Mouse (Mus musculus) embryonic facial prominence, embryonic 11.5 days (tissue): ENCODE measurements around the gene Cd69. TPM values are rescaled to one million over a fixed set of nuclear protein-coding genes. Genes with fewer than 3 reads are reported as not detected.

Source experiments
- ATAC-seq: fragments of 200-750 bp; cut with Nextera tagmentation; replicated peaks from 2 replicates; pipeline ENCODE4 v1.8.0; 2017; ENCODE audit warnings: low read depth; ENCODE audit not compliant: insufficient number of reproducible peaks, low FRiP score, low TSS enrichment
- DNase-seq: peaks from one replicate; pipeline ENCODE4 v3.0.0-alpha.2; 2015; ENCODE audit warnings: low spot score
- H3K27ac ChIP-seq: fragments of 300-500 bp; sonication (generic); replicated peaks from 2 replicates; pipeline ENCODE4 v1.5.1; 2014; ENCODE audit warnings: mild to moderate bottlenecking, low read depth, low read length, control low read depth
- H3K27me3 ChIP-seq: fragments of 300-500 bp; sonication (generic); 2 replicates; pipeline ENCODE4 v1.6.1; 2014; ENCODE audit warnings: mild to moderate bottlenecking, low read length, moderate library complexity, mixed read lengths; ENCODE audit not compliant: control insufficient read depth, insufficient read depth
- H3K36me3 ChIP-seq: fragments of 300-500 bp; sonication (generic); replicated peaks from 2 replicates; pipeline ENCODE4 v1.6.1; 2014; ENCODE audit warnings: low read depth, mild to moderate bottlenecking, low read length, moderate library complexity, mixed read lengths; ENCODE audit not compliant: control insufficient read depth, insufficient read depth
- H3K4me1 ChIP-seq: fragments of 300-500 bp; sonication (generic); 2 replicates; pipeline ENCODE4 v1.6.1; 2014; ENCODE audit warnings: low read length, mixed read lengths; ENCODE audit not compliant: control insufficient read depth, insufficient read depth
- H3K4me2 ChIP-seq: fragments of 300-500 bp; sonication (generic); 2 replicates; pipeline ENCODE4 v1.6.1; 2014; ENCODE audit warnings: low read depth, mild to moderate bottlenecking, control low read depth, low read length, moderate library complexity
- H3K4me3 ChIP-seq: fragments of 300-500 bp; sonication (generic); 2 replicates; pipeline ENCODE4 v1.5.1; 2014; ENCODE audit warnings: low read depth, low read length, control low read depth
- H3K9ac ChIP-seq: fragments of 300-500 bp; sonication (generic); replicated peaks from 2 replicates; pipeline ENCODE4 v1.6.1; 2014; ENCODE audit warnings: mild to moderate bottlenecking, control low read depth, low read length
- H3K9me3 ChIP-seq: fragments of 300-500 bp; sonication (generic); replicated peaks from 2 replicates; pipeline ENCODE4 v1.6.1; 2016; ENCODE audit warnings: mild to moderate bottlenecking, low read length, inconsistent platforms, mixed read lengths; ENCODE audit not compliant: control insufficient read depth
- WGBS: fragments of 180-500 bp; shearing (Covaris S2); extraction: QIAGEN DNeasy Blood & Tissue Kit; methylation state at CpG from one replicate; pipeline ENCODE4 v1.1.7; 2014; 5-methylcytosine and 5-hydroxymethylcytosine counted together
- polyA plus RNA-seq: library from polyadenylated mRNA; unstranded; fragments of >200 nt; fragmentation: Nextera tagmentation; extraction: Ambion mirVana; gene quantifications from 2 replicates; pipeline ENCODE4 v1.2.1, GENCODE M21; 2014

Gene Cd69
- polyA plus RNA-seq, 1 experiment from 2014 or later: 0.27 TPM

DNA sequence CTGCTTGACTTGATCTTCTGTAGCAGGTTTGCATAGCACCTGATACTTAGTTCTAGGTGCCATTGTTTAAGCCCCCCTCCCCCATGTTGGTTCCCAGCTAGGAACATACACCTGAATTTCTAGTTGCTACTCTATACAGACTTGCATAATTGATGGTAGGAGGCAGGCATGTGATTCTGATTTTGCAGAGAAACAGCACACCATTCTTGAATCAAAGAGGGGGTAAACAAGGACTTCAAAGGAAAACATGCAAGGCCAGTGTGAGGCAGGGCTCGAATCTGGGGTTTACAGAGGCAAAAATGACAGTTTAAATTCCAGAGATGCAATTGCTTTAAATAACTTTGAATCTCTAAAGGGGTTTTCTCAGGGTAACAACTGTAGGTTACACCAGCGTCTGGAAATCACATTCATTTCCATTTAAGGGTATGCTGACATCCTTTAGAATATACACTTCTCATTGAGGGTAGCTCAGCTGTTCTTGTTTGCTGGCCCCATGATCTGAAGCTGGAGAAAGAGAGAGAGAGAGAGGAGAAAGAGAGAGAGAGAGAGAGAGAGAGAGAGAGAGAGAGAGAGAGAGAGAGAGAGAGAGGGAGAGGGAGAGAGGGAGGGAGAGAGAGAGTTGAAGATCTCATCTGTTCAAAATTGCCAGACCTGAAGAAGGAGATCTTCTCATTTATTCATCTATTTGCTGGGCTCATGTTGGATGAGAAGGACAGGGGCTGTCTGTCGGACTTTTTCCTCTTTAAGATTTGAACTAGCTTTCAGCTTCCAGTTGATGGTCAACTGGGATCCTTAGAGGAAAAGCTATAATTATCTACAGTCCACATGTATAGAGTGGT is 46.1 kb downstream of the Cd69 start:
- Histone ChIP-seq H3K4me3 (no peak overlapping the region), H3K4me2 (no peak overlapping the region), H3K36me3 (no peaks in the 10 kb centered on the region), H3K27ac (no peak overlapping the region), H3K4me1 (no peaks in the 10 kb centered on the region), H3K27me3 (no peaks in the 10 kb centered on the region), H3K9ac (no peak overlapping the region), H3K9me3 (no peaks in the 10 kb centered on the region)
- WGBS: 63% methylated on average over 3 of the region's 3 CpGs
- ATAC-seq (no peak), DNase-seq (no peak)

DNA sequence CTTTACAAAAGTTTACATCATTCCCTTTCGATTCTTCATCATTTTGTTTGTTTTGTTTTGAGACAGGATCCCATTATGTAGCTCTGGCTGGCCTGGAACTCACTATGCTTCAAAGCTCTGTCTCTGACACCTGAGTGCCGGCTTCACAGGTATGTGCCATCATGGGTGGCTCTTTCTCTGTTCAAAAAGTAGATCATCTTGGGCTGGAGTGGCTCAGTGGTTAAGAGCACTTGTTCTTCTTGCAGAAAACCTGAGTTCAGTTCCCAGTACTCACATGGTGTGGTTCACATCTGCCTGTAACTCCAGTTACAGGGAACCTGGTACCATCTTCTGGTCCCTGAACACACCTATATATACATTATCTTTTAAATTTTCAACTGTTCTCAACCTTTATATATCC is 50.2 kb downstream of the Cd69 start:
- H3K4me2 ChIP-seq: no peak overlapping the region
- no peak overlapping the region for H3K27ac ChIP-seq
- 81% methylated on average over 2 of the region's 2 CpGs for WGBS
- no peaks in the 10 kb centered on the region for H3K4me1 ChIP-seq
- ATAC-seq (no peak), DNase-seq (no peak)
- no peaks in the 10 kb centered on the region for H3K9me3 ChIP-seq
- no peaks in the 10 kb centered on the region for H3K36me3 ChIP-seq
- H3K4me3 ChIP-seq: no peak overlapping the region
- no peaks in the 10 kb centered on the region for H3K27me3 ChIP-seq
- no peak overlapping the region for H3K9ac ChIP-seq

DNA sequence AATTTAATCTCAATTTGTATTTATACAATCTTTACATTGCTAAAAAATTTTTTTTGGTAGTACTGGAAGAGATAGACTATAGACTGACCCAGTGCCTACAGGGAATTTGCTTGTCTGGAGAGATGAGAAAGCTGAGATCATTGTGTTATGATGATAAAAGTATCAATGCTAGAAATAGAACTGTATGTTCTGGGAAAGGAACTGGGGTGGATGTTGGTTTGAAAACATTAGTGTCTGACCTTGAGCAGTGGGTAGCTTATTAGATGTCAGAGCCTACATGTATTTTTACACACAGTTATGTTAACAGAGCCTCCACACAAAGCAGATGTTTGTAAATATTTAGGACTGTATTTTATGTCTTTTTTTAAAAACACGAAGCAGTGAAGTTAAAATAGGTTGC is 51.1 kb downstream of the Cd69 start:
- Histone ChIP-seq H3K27ac (no peak overlapping the region), H3K4me3 (no peak overlapping the region), H3K4me1 (no peaks in the 10 kb centered on the region), H3K27me3 (no peaks in the 10 kb centered on the region), H3K9me3 (no peaks in the 10 kb centered on the region), H3K4me2 (no peak overlapping the region), H3K9ac (no peak overlapping the region), H3K36me3 (no peaks in the 10 kb centered on the region)
- DNase-seq (no peak), ATAC-seq (no peak)
- 93% methylated on average over 1 of the region's 1 CpGs for WGBS

DNA sequence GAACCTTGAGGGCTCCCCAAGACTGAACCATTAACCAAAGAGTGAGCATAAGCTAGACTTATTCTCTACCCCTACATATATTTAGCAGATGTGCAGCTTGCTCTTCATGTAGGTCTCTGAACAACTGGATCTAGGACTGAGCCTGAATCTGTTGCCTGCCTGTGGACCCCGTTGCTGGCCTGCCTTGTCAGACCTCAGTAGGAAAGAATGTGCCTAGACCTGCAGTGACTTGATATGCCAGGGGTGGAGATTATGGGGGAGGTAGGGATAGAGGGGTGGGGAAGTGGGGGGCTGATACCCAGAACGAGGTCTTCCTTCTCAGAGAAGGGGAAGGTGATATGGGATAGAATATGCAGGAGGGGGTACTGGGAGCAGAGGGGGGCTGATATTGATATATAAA is 51.6 kb downstream of the Cd69 start:
- Histone ChIP-seq H3K4me2 (no peak overlapping the region), H3K27ac (no peak overlapping the region), H3K27me3 (no peaks in the 10 kb centered on the region), H3K4me1 (no peaks in the 10 kb centered on the region), H3K36me3 (no peaks in the 10 kb centered on the region), H3K9ac (no peak overlapping the region), H3K9me3 (no peaks in the 10 kb centered on the region), H3K4me3 (no peak overlapping the region)
- no peak for ATAC-seq
- no peak for DNase-seq
- 81% methylated on average over 2 of the region's 2 CpGs for WGBS

DNA sequence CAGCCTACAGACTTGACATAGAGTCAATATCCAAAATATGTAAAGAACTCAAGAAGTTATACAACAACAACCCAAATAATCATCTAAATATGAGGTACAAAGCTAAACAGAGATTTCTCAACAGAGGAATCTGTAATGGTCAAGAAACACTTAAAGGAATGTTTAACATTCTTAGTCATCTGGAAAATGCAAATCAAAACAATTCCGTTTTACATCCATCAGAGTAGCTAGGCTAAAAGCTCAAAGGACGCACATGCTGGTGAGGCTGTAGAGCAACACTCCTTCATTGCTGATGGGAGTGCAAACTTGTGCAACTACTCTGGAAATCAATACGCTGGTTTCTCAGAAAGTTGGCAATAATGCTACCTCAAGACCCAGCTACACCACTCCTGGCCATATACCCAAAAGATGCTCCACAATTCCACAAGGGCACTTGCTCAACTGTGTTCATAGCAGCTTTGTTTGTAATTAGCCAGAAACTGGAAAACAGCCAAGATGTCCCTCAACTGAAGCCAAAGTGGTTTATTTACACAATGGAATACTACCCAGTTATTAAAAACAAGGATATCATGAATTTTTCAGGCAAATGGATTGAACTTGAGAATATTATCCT is 52.9 kb downstream of the Cd69 start:
- no peak for ATAC-seq
- DNase-seq: no peak
- H3K4me1 ChIP-seq: no peaks in the 10 kb centered on the region
- no peak overlapping the region for H3K4me2 ChIP-seq
- H3K36me3 ChIP-seq: no peaks in the 10 kb centered on the region
- H3K9ac ChIP-seq: no peak overlapping the region
- no peaks in the 10 kb centered on the region for H3K27me3 ChIP-seq
- no peak overlapping the region for H3K4me3 ChIP-seq
- H3K27ac ChIP-seq: no peak overlapping the region
- WGBS: 86% methylated on average over 3 of the region's 3 CpGs
- no peaks in the 10 kb centered on the region for H3K9me3 ChIP-seq

DNA sequence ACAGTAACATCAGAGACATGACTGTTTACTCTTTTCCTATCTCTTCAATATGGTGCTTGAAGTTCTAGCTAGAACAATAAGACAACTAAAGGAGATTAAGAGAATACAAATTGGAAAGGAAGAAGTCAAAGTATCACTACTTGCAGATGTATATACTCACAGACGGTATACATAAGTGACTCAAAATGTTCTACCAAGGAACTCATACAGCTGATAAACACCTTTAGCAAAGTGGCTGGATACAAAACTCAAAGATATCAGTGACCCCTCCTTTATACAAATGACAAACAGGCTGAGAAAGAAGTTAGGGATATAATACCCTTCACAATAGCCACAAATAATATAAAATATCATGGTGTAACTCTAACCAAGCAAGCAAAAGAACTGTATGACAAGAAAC is 54.2 kb downstream of the Cd69 start:
- no peak overlapping the region for H3K9ac ChIP-seq
- H3K27ac ChIP-seq: no peak overlapping the region
- WGBS: 97% methylated on average over 1 of the region's 1 CpGs
- H3K27me3 ChIP-seq: no peaks in the 10 kb centered on the region
- no peak for ATAC-seq
- no peak overlapping the region for H3K4me2 ChIP-seq
- no peaks in the 10 kb centered on the region for H3K36me3 ChIP-seq
- H3K9me3 ChIP-seq: no peaks in the 10 kb centered on the region
- no peak for DNase-seq
- no peaks in the 10 kb centered on the region for H3K4me1 ChIP-seq
- no peak overlapping the region for H3K4me3 ChIP-seq

DNA sequence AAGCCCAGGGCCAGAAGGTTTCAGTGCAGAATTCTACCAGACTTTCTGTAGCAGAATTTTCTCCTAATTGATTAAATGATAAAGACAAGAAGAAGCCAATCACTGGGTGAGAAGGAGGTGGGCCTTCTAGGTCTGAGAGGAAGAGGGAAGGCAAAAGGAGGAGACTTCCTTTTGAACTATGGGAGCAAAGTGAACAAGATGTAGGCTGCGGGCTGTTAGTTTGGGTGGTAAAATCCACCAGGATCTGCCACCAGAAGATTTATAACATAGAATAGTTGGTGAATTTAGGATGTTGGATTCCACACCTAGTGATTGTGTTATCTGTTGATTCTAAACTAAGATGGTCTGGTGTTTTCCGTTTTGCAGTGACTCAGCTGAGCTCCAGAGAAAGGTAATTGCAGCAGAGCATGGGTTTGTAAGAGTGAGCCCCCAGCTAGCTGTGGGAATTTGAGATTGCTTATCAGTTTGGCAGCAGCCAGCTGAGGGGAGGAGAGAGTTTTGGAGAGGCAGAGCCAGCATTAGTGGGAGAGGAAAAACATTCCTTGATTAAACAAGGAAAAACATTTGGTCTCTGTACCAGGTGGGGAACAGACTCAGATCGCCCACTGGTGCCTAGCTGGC is 55.2 kb downstream of the Cd69 start:
- Histone ChIP-seq H3K9ac (no peak overlapping the region), H3K4me3 (no peak overlapping the region), H3K4me2 (no peak overlapping the region), H3K36me3 (no peaks in the 10 kb centered on the region), H3K27me3 (no peaks in the 10 kb centered on the region), H3K4me1 (no peaks in the 10 kb centered on the region), H3K27ac (no peak overlapping the region), H3K9me3 (no peaks in the 10 kb centered on the region)
- no peak for DNase-seq
- no peak for ATAC-seq
- 85% methylated on average over 3 of the region's 3 CpGs for WGBS

DNA sequence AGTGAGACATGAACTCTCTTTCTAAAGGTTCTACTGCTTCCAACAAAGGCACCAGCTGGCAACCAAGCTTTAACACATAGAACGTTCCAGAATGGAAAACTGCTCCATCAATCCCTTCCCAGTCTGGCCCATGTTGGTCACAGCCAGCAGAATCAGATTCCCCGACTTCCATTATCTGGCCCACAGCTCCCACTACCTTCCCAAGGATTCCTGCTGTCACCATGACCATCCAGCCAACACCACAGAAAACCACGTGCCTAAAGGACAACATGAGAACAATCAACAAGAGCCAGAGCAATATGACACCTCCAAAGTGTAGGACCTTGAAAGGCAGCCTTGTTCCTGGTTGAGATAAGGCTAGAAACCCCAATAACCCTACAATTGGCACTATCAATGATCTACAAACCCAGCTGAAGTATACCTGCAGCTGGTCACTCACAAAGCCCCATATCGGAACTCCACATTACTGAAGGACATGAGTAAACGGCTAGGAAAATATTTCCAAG is 57.0 kb downstream of the Cd69 start:
- Histone ChIP-seq H3K36me3 (no peaks in the 10 kb centered on the region), H3K9me3 (no peaks in the 10 kb centered on the region), H3K9ac (no peak overlapping the region), H3K4me3 (no peak overlapping the region), H3K27me3 (no peaks in the 10 kb centered on the region), H3K4me2 (no peak overlapping the region), H3K27ac (no peak overlapping the region), H3K4me1 (no peaks in the 10 kb centered on the region)
- WGBS: 85% methylated on average over 5 of the region's 5 CpGs
- DNase-seq (no peak), ATAC-seq (no peak)
